Mouse (Mus musculus) ES-E14 (cell line): ENCODE measurements around the gene Gm45261.

Experiments
- MAFK ChIP-seq: IDR thresholded peaks from 2 replicates; pipeline ENCODE4 v1.6.1; 2014; ENCODE audit warnings: mild to moderate bottlenecking, low read depth, low read length, inconsistent platforms; ENCODE audit not compliant: insufficient read depth
- ZC3H11A ChIP-seq: IDR thresholded peaks from 2 replicates; pipeline ENCODE4 v1.6.1; 2012; ENCODE audit warnings: low read depth, mild to moderate bottlenecking, inconsistent platforms, low read length, borderline replicate concordance

DNA sequence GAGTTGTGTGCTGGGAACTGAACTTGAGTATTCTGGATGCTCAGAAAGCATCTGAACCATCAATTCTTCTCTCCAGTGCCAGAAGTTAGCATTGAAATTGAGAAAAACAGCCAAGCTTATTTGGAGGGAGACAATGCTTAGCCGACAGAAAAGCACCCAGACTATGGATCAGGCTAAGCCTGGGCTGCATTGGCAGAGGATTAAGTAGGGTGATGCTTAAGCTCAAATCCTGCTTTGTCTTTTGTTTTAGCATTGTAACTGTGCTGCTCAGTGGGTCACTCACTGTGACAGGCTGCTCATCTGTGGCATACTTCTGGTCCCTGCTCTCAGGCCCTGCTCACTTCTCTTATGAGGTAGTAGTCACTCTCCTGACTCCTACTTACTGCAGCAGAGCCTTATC lies 36.6 kb downstream of the Gm45261 start:
- TF ChIP-seq MAFK (no peak), ZC3H11A (no peak)
